Mouse (Mus musculus) olfactory bulb, adult 2 months (tissue): Measurements from ENCODE around the gene Ube2j1. TPM values are rescaled to one million over a fixed set of nuclear protein-coding genes. Genes with fewer than 3 reads are reported as not detected.

Source experiments
- H3K27ac ChIP-seq: fragments of 200-500 bp; 2 replicates; pipeline ENCODE4 v1.5.1; 2012; ENCODE audit warnings: low read depth, low read length; ENCODE audit not compliant: insufficient read depth
- H3K4me1 ChIP-seq: fragments of 200-500 bp; 2 replicates; pipeline ENCODE4 v1.6.1; 2012; ENCODE audit warnings: low read length; ENCODE audit not compliant: control insufficient read depth, insufficient read depth
- H3K4me3 ChIP-seq: fragments of 200-500 bp; 2 replicates; pipeline ENCODE4 v1.5.1; 2012; ENCODE audit warnings: mild to moderate bottlenecking, low read depth, low read length, moderate library complexity; ENCODE audit not compliant: insufficient read depth
- CTCF ChIP-seq: fragments of 200-500 bp; IDR thresholded peaks from 2 replicates; pipeline ENCODE4 v1.5.1; 2012; ENCODE audit warnings: low read depth, mild to moderate bottlenecking, low read length, moderate library complexity; ENCODE audit not compliant: insufficient read depth
- POLR2A ChIP-seq: fragments of 200-500 bp; IDR thresholded peaks from 2 replicates; pipeline ENCODE4 v1.6.1; 2012; ENCODE audit warnings: mild to moderate bottlenecking, low read depth, low read length, moderate library complexity; ENCODE audit not compliant: insufficient read depth
- WGBS: fragments of 180-500 bp; shearing (Covaris S2); methylation state at CpG from one replicate; pipeline ENCODE4 v1.1.7; 2018; 5-methylcytosine and 5-hydroxymethylcytosine counted together
- polyA plus RNA-seq: library from polyadenylated mRNA; stranded (reverse); fragments of >200 nt; gene quantifications from 2 replicates; pipeline ENCODE4 v1.2.4, GENCODE M21; 2012; ENCODE audit warnings: low replicate concordance; ENCODE audit not compliant: missing spikeins, insufficient read depth, insufficient read length

Ube2j1 gene
- polyA plus RNA-seq, 1 experiment = not detected

GRCm38 (mm10) chr4:33007443-33008217 is 23.6 kb upstream of the Ube2j1 start:
- Histone ChIP-seq H3K4me1 (no peaks in the 10 kb centered on the region), H3K4me3 (no peak overlapping the region), H3K27ac (no peak overlapping the region)
- WGBS = 60% methylated on average over 9 of the region's 9 CpGs
- no peak for TF ChIP-seq POLR2A
- TF ChIP-seq CTCF = no peak

GRCm38 (mm10) chr4:33010078-33010477 is 21.1 kb upstream of the Ube2j1 start:
- WGBS = 85% methylated on average over 1 of the region's 1 CpGs
- no peak overlapping the region for H3K4me3 ChIP-seq
- no peak overlapping the region for H3K27ac ChIP-seq
- no peaks in the 10 kb centered on the region for H3K4me1 ChIP-seq
- TF ChIP-seq POLR2A (no peak), CTCF (no peak)

- H3K4me1 ChIP-seq = no peaks in the 10 kb centered on the region
- TF ChIP-seq CTCF (no peak), POLR2A (no peak)
- 71% methylated on average over 4 of the region's 4 CpGs for WGBS
- no peak overlapping the region for H3K4me3 ChIP-seq
- no peak overlapping the region for H3K27ac ChIP-seq
These were observed 18.7 kb upstream of the Ube2j1 start for GRCm38 (mm10) chr4:33012484-33012883.

GRCm38 (mm10) chr4:33018361-33018999 is 12.7 kb upstream of the Ube2j1 start:
- H3K4me1 ChIP-seq = no peaks in the 10 kb centered on the region
- TF ChIP-seq CTCF = peak; percentile 64
- no peak for TF ChIP-seq POLR2A
- 38% methylated on average over 9 of the region's 9 CpGs for WGBS
- H3K27ac ChIP-seq = no peak overlapping the region
- H3K4me3 ChIP-seq = no peak overlapping the region

- H3K4me1 ChIP-seq = peaks cover 2% of the 10 kb centered on the region; the same call in 1 of the 2 replicates
- WGBS = 78% methylated on average over 8 of the region's 8 CpGs
- no peak overlapping the region for H3K4me3 ChIP-seq
These were observed 6.8 kb upstream of the Ube2j1 start for GRCm38 (mm10) chr4:33024420-33024819.

GRCm38 (mm10) chr4:33029104-33029503 is 2.1 kb upstream of the Ube2j1 start:
- Histone ChIP-seq H3K27ac (no peak overlapping the region), H3K4me1 (peaks cover 5% of the 10 kb centered on the region; the same call in 1 of the 2 replicates), H3K4me3 (no peak overlapping the region)
- WGBS = 85% methylated on average over 7 of the region's 7 CpGs
- TF ChIP-seq CTCF (no peak), POLR2A (no peak)

More at GRCm38 (mm10) chr4:33024420-33024819, 6.8 kb upstream of the Ube2j1 start:
- no peak overlapping the region for H3K27ac ChIP-seq
- no peak for TF ChIP-seq CTCF
- no peak for TF ChIP-seq POLR2A

GRCm38 (mm10) chr4:33030264-33031194 is 687 bp upstream of the Ube2j1 start:
- WGBS = under 1% methylated on average over 55 of the region's 55 CpGs

GRCm38 (mm10) chr4:33032045-33032444 is 829 bp downstream of the Ube2j1 start:
- Histone ChIP-seq H3K27ac (peak overlapping the region; percentile 29), H3K4me1 (peaks cover 5% of the 10 kb centered on the region; the same call in 1 of the 2 replicates), H3K4me3 (peak overlapping the region; percentile 68)
- WGBS = 4% methylated on average over 4 of the region's 4 CpGs
- TF ChIP-seq POLR2A = no peak
- TF ChIP-seq CTCF = no peak

More at GRCm38 (mm10) chr4:33030264-33031194, 687 bp upstream of the Ube2j1 start:
- TF ChIP-seq POLR2A (no peak), CTCF (no peak)
- Histone ChIP-seq H3K27ac (peak overlapping the region; percentile 78), H3K4me3 (peak overlapping the region; percentile 68), H3K4me1 (peaks cover 5% of the 10 kb centered on the region; the same call in 1 of the 2 replicates)
